Mouse (Mus musculus) MEL (cell line): ENCODE results near the gene Dennd6a. TPM values are rescaled to one million over a fixed set of nuclear protein-coding genes. Genes with fewer than 3 reads are reported as not detected.

ENCODE experiments used
- DNase-seq: peaks from one replicate; pipeline ENCODE4 v3.0.0; 2011; ENCODE audit warnings: low read depth, low spot score
- H3K27ac ChIP-seq: 2 replicates; pipeline ENCODE4 v1.5.1; 2012; ENCODE audit warnings: low read depth, mild to moderate bottlenecking, control low read depth, low read length, moderate library complexity; ENCODE audit not compliant: control insufficient read depth
- H3K27me3 ChIP-seq, 2 experiments: fragments of 150-350 bp in 1 of 2; sonication (generic) in 1 of 2; 2 replicates each; pipeline ENCODE4 v1.6.1; 2012; ENCODE audit warnings: low read length in 2 of 2, mild to moderate bottlenecking in 2 of 2, improper control_type of control experiment in 1 of 2, moderate library complexity in 1 of 2; ENCODE audit not compliant: insufficient read depth in 2 of 2, control insufficient read depth in 1 of 2
- H3K36me3 ChIP-seq, 2 experiments: 2 replicates each; pipeline ENCODE4 v1.6.1; 2012 to 2014; ENCODE audit warnings: low read length in 2 of 2, improper control_type of control experiment in 1 of 2, inconsistent platforms in 1 of 2, mild to moderate bottlenecking in 1 of 2; ENCODE audit not compliant: insufficient read depth in 2 of 2, control insufficient read depth in 1 of 2
- H3K4me1 ChIP-seq, 2 experiments: fragments of 150-350 bp in 1 of 2; sonication (generic) in 1 of 2; 2 replicates each; pipeline ENCODE4 v1.6.1; 2012; ENCODE audit warnings: low read length in 2 of 2, improper control_type of control experiment in 1 of 2, mild to moderate bottlenecking in 1 of 2; ENCODE audit not compliant: insufficient read depth in 2 of 2, control insufficient read depth in 1 of 2
- H3K4me3 ChIP-seq, 2 experiments: fragments of 150-350 bp in 1 of 2; sonication (generic) in 1 of 2; 2 replicates each; pipeline ENCODE4 v1.5.1; 2012; ENCODE audit warnings: low read depth in 2 of 2, low read length in 2 of 2, mild to moderate bottlenecking in 2 of 2, moderate library complexity in 2 of 2, control low read depth in 1 of 2, improper control_type of control experiment in 1 of 2; ENCODE audit not compliant: control insufficient read depth in 1 of 2, insufficient read depth in 1 of 2
- H3K79me2 ChIP-seq: 2 replicates; pipeline ENCODE4 v1.6.1; 2012; ENCODE audit warnings: mild to moderate bottlenecking, low read length, moderate library complexity; ENCODE audit not compliant: control insufficient read depth, poor library complexity, insufficient read depth
- H3K9ac ChIP-seq: 2 replicates; pipeline ENCODE4 v1.6.1; 2012; ENCODE audit warnings: low read depth, mild to moderate bottlenecking, control low read depth, low read length, moderate library complexity; ENCODE audit not compliant: control insufficient read depth, poor library complexity, severe bottlenecking
- H3K9me3 ChIP-seq: fragments of 150-350 bp; sonication (generic); replicated peaks from 2 replicates; pipeline ENCODE4 v1.6.1; 2012; ENCODE audit warnings: mild to moderate bottlenecking, low read length, improper control_type of control experiment, moderate library complexity; ENCODE audit not compliant: insufficient read depth
- BHLHE40 ChIP-seq: IDR thresholded peaks from 2 replicates; pipeline ENCODE4 v1.6.1; 2012; ENCODE audit warnings: low read depth, mild to moderate bottlenecking, inconsistent platforms, low read length, improper control_type of control experiment, borderline replicate concordance
- CHD2 ChIP-seq: IDR thresholded peaks from 2 replicates; pipeline ENCODE4 v1.6.1; 2011; ENCODE audit warnings: low read length, improper control_type of control experiment
- CTCF ChIP-seq, 3 experiments: IDR thresholded peaks in 2 of 3; conservative IDR thresholded peaks in 1 of 3; 2 replicates each; pipeline ENCODE4 v1.5.1; 2011 to 2012; ENCODE audit warnings: low read length in 3 of 3, low read depth in 2 of 3, mild to moderate bottlenecking in 2 of 3, improper control_type of control experiment in 1 of 3, inconsistent platforms in 1 of 3, mixed read lengths in 1 of 3, moderate library complexity in 1 of 3; ENCODE audit not compliant: control insufficient read depth in 1 of 3, insufficient read depth in 1 of 3, poor library complexity in 1 of 3, severe bottlenecking in 1 of 3
- E2F4 ChIP-seq: IDR thresholded peaks from 2 replicates; pipeline ENCODE4 v1.6.1; 2011; ENCODE audit warnings: low read depth, low read length, improper control_type of control experiment, borderline replicate concordance
- ELF1 ChIP-seq: IDR thresholded peaks from 2 replicates; pipeline ENCODE4 v1.6.1; 2014; ENCODE audit warnings: low read depth, mild to moderate bottlenecking, inconsistent platforms, low read length, improper control_type of control experiment, moderate library complexity
- EP300 ChIP-seq, 2 experiments: IDR thresholded peaks; 2 replicates each; pipeline ENCODE4 v1.6.1; 2011; ENCODE audit warnings: improper control_type of control experiment in 2 of 2, low read length in 2 of 2, low read depth in 1 of 2, mild to moderate bottlenecking in 1 of 2
- ETS1 ChIP-seq: IDR thresholded peaks from 2 replicates; pipeline ENCODE4 v1.6.1; 2012; ENCODE audit warnings: low read depth, mild to moderate bottlenecking, inconsistent platforms, low read length, improper control_type of control experiment, moderate library complexity
- GATA1 ChIP-seq: IDR thresholded peaks from 2 replicates; pipeline ENCODE4 v1.6.1; 2011; ENCODE audit warnings: low read depth, low read length, improper control_type of control experiment
- HCFC1 ChIP-seq: IDR thresholded peaks from 2 replicates; pipeline ENCODE4 v1.6.1; 2012; ENCODE audit warnings: low read depth, mild to moderate bottlenecking, inconsistent platforms, low read length, improper control_type of control experiment, moderate library complexity
- JUND ChIP-seq: IDR thresholded peaks from 2 replicates; pipeline ENCODE4 v1.6.1; 2011; ENCODE audit warnings: low read depth, mild to moderate bottlenecking, improper control_type of control experiment, low read length
- KAT2A ChIP-seq: conservative IDR thresholded peaks from 2 replicates; pipeline ENCODE4 v1.6.1; 2012; ENCODE audit warnings: low read depth, low read length, improper control_type of control experiment, inconsistent platforms
- MAFK ChIP-seq: IDR thresholded peaks from 2 replicates; pipeline ENCODE4 v1.6.1; 2011; ENCODE audit warnings: low read depth, mild to moderate bottlenecking, low read length, improper control_type of control experiment, borderline replicate concordance
- MAX ChIP-seq: IDR thresholded peaks from 2 replicates; pipeline ENCODE4 v1.6.1; 2011; ENCODE audit warnings: low read length, improper control_type of control experiment
- MXI1 ChIP-seq: IDR thresholded peaks from 2 replicates; pipeline ENCODE4 v1.6.1; 2011; ENCODE audit warnings: mild to moderate bottlenecking, low read depth, low read length, improper control_type of control experiment
- MYB ChIP-seq: IDR thresholded peaks from 2 replicates; pipeline ENCODE4 v1.6.1; 2011; ENCODE audit warnings: mild to moderate bottlenecking, low read depth, low read length, improper control_type of control experiment
- MYC ChIP-seq: IDR thresholded peaks from 2 replicates; pipeline ENCODE4 v1.6.1; 2011; ENCODE audit warnings: low read depth, mild to moderate bottlenecking, low read length, improper control_type of control experiment, moderate library complexity
- NRF1 ChIP-seq: IDR thresholded peaks from 2 replicates; pipeline ENCODE4 v1.6.1; 2014; ENCODE audit warnings: low read depth, mild to moderate bottlenecking, inconsistent platforms, low read length, improper control_type of control experiment, moderate library complexity; ENCODE audit not compliant: poor library complexity, insufficient read depth, severe bottlenecking
- POLR2AphosphoS2 ChIP-seq: IDR thresholded peaks from 2 replicates; pipeline ENCODE4 v1.6.1; 2011; ENCODE audit warnings: low read length, improper control_type of control experiment
- POLR2AphosphoS5 ChIP-seq: IDR thresholded peaks from 2 replicates; pipeline ENCODE4 v1.6.1; 2012; ENCODE audit warnings: low read depth, borderline replicate concordance, mild to moderate bottlenecking, inconsistent platforms, low read length, moderate library complexity, mixed read lengths
- RCOR1 ChIP-seq: IDR thresholded peaks from 2 replicates; pipeline ENCODE4 v1.6.1; 2012; ENCODE audit warnings: low read depth, mild to moderate bottlenecking, inconsistent platforms, low read length, improper control_type of control experiment
- SIN3A ChIP-seq: IDR thresholded peaks from 2 replicates; pipeline ENCODE4 v1.6.1; 2012; ENCODE audit warnings: low read length, improper control_type of control experiment, inconsistent platforms
- TAL1 ChIP-seq: IDR thresholded peaks from 2 replicates; pipeline ENCODE4 v1.6.1; 2012; ENCODE audit warnings: mild to moderate bottlenecking, inconsistent platforms, low read length, moderate library complexity, mixed read lengths
- TBP ChIP-seq: IDR thresholded peaks from 2 replicates; pipeline ENCODE4 v1.8.0; 2011; ENCODE audit warnings: low read depth, low read length, improper control_type of control experiment
- TCF12 ChIP-seq: IDR thresholded peaks from 2 replicates; pipeline ENCODE4 v1.6.1; 2014; ENCODE audit warnings: low read depth, mild to moderate bottlenecking, inconsistent platforms, low read length, improper control_type of control experiment, moderate library complexity
- UBTF ChIP-seq: IDR thresholded peaks from 2 replicates; pipeline ENCODE4 v1.6.1; 2012; ENCODE audit warnings: low read depth, mild to moderate bottlenecking, inconsistent platforms, low read length, improper control_type of control experiment, moderate library complexity, borderline replicate concordance; ENCODE audit not compliant: insufficient read depth
- USF1 ChIP-seq: IDR thresholded peaks from 2 replicates; pipeline ENCODE4 v1.6.1; 2014; ENCODE audit warnings: low read depth, mild to moderate bottlenecking, inconsistent platforms, low read length, improper control_type of control experiment, moderate library complexity
- ZC3H11A ChIP-seq: IDR thresholded peaks from 2 replicates; pipeline ENCODE4 v1.6.1; 2012; ENCODE audit warnings: low read depth, mild to moderate bottlenecking, inconsistent platforms, low read length, improper control_type of control experiment
- ZMIZ1 ChIP-seq: IDR thresholded peaks from 2 replicates; pipeline ENCODE4 v1.6.1; 2012; ENCODE audit warnings: low read depth, mild to moderate bottlenecking, inconsistent platforms, low read length, improper control_type of control experiment, moderate library complexity
- ZNF384 ChIP-seq: IDR thresholded peaks from 2 replicates; pipeline ENCODE4 v1.6.1; 2012; ENCODE audit warnings: low read depth, mild to moderate bottlenecking, inconsistent platforms, low read length, improper control_type of control experiment
- polyA plus RNA-seq, 2 experiments: library from polyadenylated mRNA; stranded (reverse) in 1 of 2; unstranded in 1 of 2; fragments of >175 nt in 1 of 2; fragments of >200 nt in 1 of 2; gene quantifications; 2 replicates each; pipeline versions ENCODE4 v1.2.1 to v1.2.4; 2012; ENCODE audit warnings: low replicate concordance in 2 of 2, low read depth in 1 of 2; ENCODE audit not compliant: insufficient read length in 2 of 2, insufficient read depth in 1 of 2, missing spikeins in 1 of 2
- total RNA-seq: library from RNA; depleted of rRNA; stranded (reverse); fragments of 300-350 nt; gene quantifications from 2 replicates; pipeline ENCODE4 v1.2.3, GENCODE M21; 2012

Dennd6a gene
- total and polyA plus RNA-seq, 3 experiments: 13.1 to 40.0 (median 13.6) TPM

GRCm38 (mm10) chr14:26552441-26552840 is 21.2 kb upstream of the Dennd6a start:
- peak overlapping the region; percentile 57 for H3K9ac ChIP-seq
- peak overlapping the region; percentile 94 for H3K27ac ChIP-seq
- no peaks in the 10 kb centered on the region for H3K27me3 ChIP-seq
- TF ChIP-seq CTCF (IDR thresholded peaks at IDR 0.05 in 2 of 3, conservative IDR thresholded peaks at IDR 0.05 in 1 of 3; ENCODE audit: control insufficient read depth in 1 of 3, insufficient read depth in 1 of 3, low read depth in 2 of 3, low read length in 3 of 3, poor library complexity in 1 of 3, severe bottlenecking in 1 of 3) (no peak), GATA1 (no peak), E2F4 (no peak), ZNF384 (no peak), ELF1 (no peak), MYC (no peak)
- peaks cover 0 to 15% of the 10 kb centered on the region in 2 experiments; a peak in 2 of 4 replicates for H3K36me3 ChIP-seq
- peak overlapping the region; percentile 29 to 68 for H3K4me3 ChIP-seq
- H3K9me3 ChIP-seq: no peaks in the 10 kb centered on the region
- H3K4me1 ChIP-seq: peaks cover 11 to 12% of the 10 kb centered on the region in 2 experiments
- no peaks in the 10 kb centered on the region for H3K79me2 ChIP-seq
- DNase-seq: peak; percentile 63

- TF ChIP-seq HCFC1 (no peak), TCF12 (peak; percentile 89), MAFK (peak; percentile 53; the same call in 1 of the 2 replicates), BHLHE40 (peak; percentile 51; the same call in 1 of the 2 replicates), MXI1 (peak; percentile 89), ZC3H11A (peak; percentile 14; the same call in 1 of the 2 replicates), USF1 (peak; percentile 48; the same call in 1 of the 2 replicates), TAL1 (0 out of 2 replicates have a peak, but pooled peaks have one; percentile 15), MYB (0 out of 2 replicates have a peak, but pooled peaks have one; percentile 40), POLR2AphosphoS2 (no peak), JUND (no peak), NRF1 (no peak), SIN3A (peak; percentile 73), POLR2AphosphoS5 (no peak), MYC (peak; percentile 92), MAX (peak; percentile 88), ZMIZ1 (no peak; the same call in 1 of the 2 replicates), TBP (no peak), EP300 (IDR thresholded peaks at IDR 0.05; ENCODE audit: low read depth in 1 of 2, low read length in 2 of 2) (peak; percentile 88 to 89), ETS1 (peak; percentile 66), KAT2A (no peak), GATA1 (peak; percentile 90), CHD2 (no peak), UBTF (no peak), ELF1 (no peak), RCOR1 (peak; percentile 60)
- TF ChIP-seq, all 39 proteins: peak for 15
- DNase-seq: peak; percentile 68
Observed at GRCm38 (mm10) chr14:26552853-26553252, 20.8 kb upstream of the Dennd6a start.

More at GRCm38 (mm10) chr14:26552853-26553252, 20.8 kb upstream of the Dennd6a start:
- H3K9me3 ChIP-seq: no peaks in the 10 kb centered on the region
- peak overlapping the region; percentile 57 for H3K9ac ChIP-seq
- peaks cover 0 to 15% of the 10 kb centered on the region in 2 experiments; a peak in 2 of 4 replicates for H3K36me3 ChIP-seq
- no peaks in the 10 kb centered on the region for H3K27me3 ChIP-seq
- no peaks in the 10 kb centered on the region for H3K79me2 ChIP-seq
- peaks cover 11 to 12% of the 10 kb centered on the region in 2 experiments for H3K4me1 ChIP-seq
- H3K4me3 ChIP-seq: peak overlapping the region in 1 of 2 experiments; percentile 68; a peak in 2 of 4 replicates
- peak overlapping the region; percentile 94 for H3K27ac ChIP-seq
